Mouse (Mus musculus): ENCODE data around the gene Bin2. TPM values are rescaled to one million over a fixed set of nuclear protein-coding genes. Genes with fewer than 3 reads are reported as not detected.

The Bin2 gene
- polyA plus RNA-seq, 1 experiment from 2014 or later, result 3.2 TPM

DNA sequence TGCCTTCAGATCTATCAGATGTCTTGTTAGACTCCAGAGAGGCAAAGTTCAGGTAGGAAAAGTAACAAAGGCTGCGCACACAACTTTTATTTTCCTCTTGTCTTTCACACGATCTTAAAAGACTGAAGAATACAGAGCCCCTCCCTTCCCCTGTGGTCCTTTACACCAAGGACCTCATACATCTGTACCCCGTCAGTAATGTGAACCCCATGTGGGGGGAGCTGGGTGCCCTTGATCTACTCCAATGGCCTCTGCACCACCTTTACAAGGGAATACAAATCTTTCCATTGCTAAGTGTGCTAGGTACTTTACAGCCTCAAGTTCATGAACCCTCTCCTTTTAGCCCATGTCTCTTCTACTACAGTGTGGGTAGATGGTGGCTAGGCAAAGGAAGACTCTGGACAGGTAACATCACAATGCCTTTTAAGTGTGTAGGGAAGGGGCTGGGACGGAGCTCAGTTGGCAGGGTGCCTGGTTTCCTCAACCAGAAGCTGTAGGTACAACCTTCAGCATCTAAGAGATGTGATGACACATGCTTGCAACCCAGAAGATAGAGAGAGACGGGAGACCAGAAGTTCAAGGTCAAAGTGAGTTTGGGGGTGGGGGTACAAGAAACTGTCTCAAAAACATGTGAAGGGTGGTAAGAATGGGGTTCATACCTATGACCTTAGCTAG is 1.3 kb downstream of the Bin2 start:
- Histone ChIP-seq H3K4me1 (peaks cover 28% of the 10 kb centered on the region), H3K4me3 (no peak overlapping the region), H3K27ac (replicated peaks) (no peak overlapping the region), H3K9me3 (no peaks in the 10 kb centered on the region), H3K4me2 (no peak overlapping the region), H3K9ac (no peak overlapping the region), H3K36me3 (no peaks in the 10 kb centered on the region), H3K27me3 (replicated peaks) (no peaks in the 10 kb centered on the region)
- ATAC-seq (ENCODE audit: extremely low read depth, insufficient number of reproducible peaks, low FRiP score, low TSS enrichment), result no peak
- 66% methylated on average over 5 of the region's 5 CpGs for WGBS

DNA sequence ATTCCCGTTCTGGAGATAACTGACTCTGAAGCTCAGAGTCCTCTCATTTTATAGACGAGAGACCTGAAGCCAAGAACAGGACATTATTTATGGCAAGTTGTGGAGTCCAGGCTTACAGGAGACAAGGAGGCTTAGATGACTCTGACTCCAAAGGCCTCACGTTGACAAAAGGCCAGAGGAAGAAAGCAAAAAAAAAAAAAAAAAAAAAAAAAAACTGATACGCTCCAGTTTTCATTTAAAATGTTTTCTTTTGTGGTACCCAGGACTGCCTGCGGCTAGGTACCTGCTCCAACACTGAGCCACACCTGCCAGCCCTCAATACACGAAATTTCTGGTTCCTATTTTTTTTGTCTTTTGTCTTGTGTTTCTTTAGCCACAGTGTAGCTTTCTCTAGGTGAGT is 1.9 kb downstream of the Bin2 start:
- no peaks in the 10 kb centered on the region for H3K27me3 ChIP-seq (replicated peaks)
- H3K27ac ChIP-seq (replicated peaks), result peak overlapping the region; percentile 75
- H3K9me3 ChIP-seq, result no peaks in the 10 kb centered on the region
- H3K9ac ChIP-seq, result peak overlapping the region; percentile 8; the same call in 1 of the 2 replicates
- H3K4me2 ChIP-seq, result no peak overlapping the region
- no peak for ATAC-seq (ENCODE audit: extremely low read depth, insufficient number of reproducible peaks, low FRiP score, low TSS enrichment)
- peaks cover 28% of the 10 kb centered on the region for H3K4me1 ChIP-seq
- no peak overlapping the region for H3K4me3 ChIP-seq
- 48% methylated on average over 6 of the region's 6 CpGs for WGBS
- no peaks in the 10 kb centered on the region for H3K36me3 ChIP-seq

GRCm38 (mm10) chr15:100666851-100667250 is 2.5 kb downstream of the Bin2 start:
- H3K36me3 ChIP-seq, result no peaks in the 10 kb centered on the region
- no peaks in the 10 kb centered on the region for H3K27me3 ChIP-seq (replicated peaks)
- H3K4me2 ChIP-seq, result peak overlapping the region; percentile 29; the same call in 1 of the 2 replicates
- no peak overlapping the region for H3K4me3 ChIP-seq
- peak overlapping the region; percentile 8; the same call in 1 of the 2 replicates for H3K9ac ChIP-seq
- 18% methylated on average over 12 of the region's 12 CpGs for WGBS
- no peak for ATAC-seq (ENCODE audit: extremely low read depth, insufficient number of reproducible peaks, low FRiP score, low TSS enrichment)
- H3K4me1 ChIP-seq, result peaks cover 28% of the 10 kb centered on the region
- no peaks in the 10 kb centered on the region for H3K9me3 ChIP-seq
- peak overlapping the region; percentile 75 for H3K27ac ChIP-seq (replicated peaks)

- Histone ChIP-seq H3K36me3 (no peaks in the 10 kb centered on the region), H3K4me3 (0 out of 2 replicates have a peak overlapping the region, but pooled peaks have one; percentile 9), H3K9ac (peak overlapping the region; percentile 56; the same call in 1 of the 2 replicates), H3K4me2 (peak overlapping the region; percentile 29), H3K4me1 (peaks cover 28% of the 10 kb centered on the region), H3K9me3 (no peaks in the 10 kb centered on the region), H3K27ac (replicated peaks) (peak overlapping the region; percentile 62), H3K27me3 (replicated peaks) (no peaks in the 10 kb centered on the region)
- ATAC-seq (ENCODE audit: extremely low read depth, insufficient number of reproducible peaks, low FRiP score, low TSS enrichment), result no peak; the same call in 1 of the 2 replicates
- WGBS, result 3% methylated on average over 7 of the region's 7 CpGs
These were observed 3.1 kb downstream of the Bin2 start for GRCm38 (mm10) chr15:100666219-100666696.

DNA sequence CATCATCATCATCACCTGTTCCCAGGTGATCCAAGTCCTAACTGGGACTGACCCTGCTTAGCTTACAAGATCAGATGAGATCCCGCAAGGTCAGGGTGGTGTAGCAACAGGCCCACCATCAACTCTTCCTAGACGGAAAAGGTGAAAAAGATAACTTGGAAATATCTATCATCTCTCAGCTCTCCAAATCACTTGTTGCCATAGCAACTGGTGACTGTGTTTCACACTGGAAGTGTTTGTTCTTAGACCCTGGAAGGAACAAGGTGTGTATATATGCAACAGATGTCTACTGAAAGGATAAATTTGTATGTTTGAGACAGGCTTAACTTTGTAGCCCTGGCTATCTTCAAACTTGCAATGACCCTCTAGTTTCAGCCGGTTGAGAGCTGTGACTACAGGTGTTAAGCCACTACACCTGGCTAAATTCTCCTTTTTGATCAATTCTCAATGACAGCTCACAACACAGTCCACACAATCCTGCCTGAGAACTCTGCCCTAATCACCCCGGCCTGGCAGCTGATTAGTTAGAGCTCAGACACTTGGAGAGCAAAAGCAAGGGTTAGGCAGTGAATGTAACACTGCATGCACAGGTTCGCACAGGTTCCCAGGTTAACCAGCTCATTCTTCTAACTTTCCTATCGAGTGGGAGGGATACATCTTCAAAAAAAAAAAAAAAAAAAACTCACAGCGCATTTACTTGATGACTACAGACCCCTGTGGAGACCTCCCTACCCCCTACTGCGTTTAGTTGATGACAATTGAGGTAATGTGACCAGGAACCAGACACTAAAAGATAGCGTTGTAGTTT is 3.7 kb downstream of the Bin2 start:
- Histone ChIP-seq H3K27me3 (replicated peaks) (no peaks in the 10 kb centered on the region), H3K4me1 (peaks cover 28% of the 10 kb centered on the region), H3K9ac (peak overlapping the region; percentile 56; the same call in 1 of the 2 replicates), H3K27ac (replicated peaks) (peak overlapping the region; percentile 62), H3K36me3 (no peaks in the 10 kb centered on the region), H3K4me3 (no peak overlapping the region), H3K4me2 (peak overlapping the region; percentile 29), H3K9me3 (no peaks in the 10 kb centered on the region)
- 29% methylated on average over 9 of the region's 9 CpGs for WGBS
- no peak for ATAC-seq (ENCODE audit: extremely low read depth, insufficient number of reproducible peaks, low FRiP score, low TSS enrichment)

DNA sequence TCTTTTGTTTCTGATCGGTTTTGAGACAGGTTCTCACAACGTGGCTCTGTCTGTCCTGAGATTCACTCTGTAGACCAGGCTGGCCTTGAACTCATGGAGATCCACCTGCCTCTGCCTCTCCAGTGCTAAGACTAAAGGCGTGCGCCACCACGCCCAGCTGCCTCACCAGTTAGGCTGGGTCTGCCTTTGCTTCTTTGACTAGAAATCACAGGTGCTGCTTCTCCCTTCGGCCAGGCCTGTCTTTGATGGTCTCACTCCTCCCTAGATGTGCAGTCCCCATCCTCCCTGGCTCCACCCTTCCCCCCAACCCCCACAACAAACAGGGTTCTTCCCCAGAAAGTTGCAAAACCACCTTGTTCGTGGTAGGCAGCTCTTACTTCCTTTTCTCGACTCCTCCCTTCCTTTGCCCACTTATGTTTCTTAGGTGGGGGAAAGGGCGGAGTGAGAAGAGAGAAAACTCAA is 4.5 kb downstream of the Bin2 start:
- no peaks in the 10 kb centered on the region for H3K36me3 ChIP-seq
- no peak for ATAC-seq (ENCODE audit: extremely low read depth, insufficient number of reproducible peaks, low FRiP score, low TSS enrichment)
- no peaks in the 10 kb centered on the region for H3K27me3 ChIP-seq (replicated peaks)
- H3K4me3 ChIP-seq, result no peak overlapping the region
- H3K4me2 ChIP-seq, result no peak overlapping the region
- no peak overlapping the region for H3K9ac ChIP-seq
- 68% methylated on average over 9 of the region's 9 CpGs for WGBS
- H3K9me3 ChIP-seq, result no peaks in the 10 kb centered on the region
- peaks cover 28% of the 10 kb centered on the region for H3K4me1 ChIP-seq
- no peak overlapping the region for H3K27ac ChIP-seq (replicated peaks)

DNA sequence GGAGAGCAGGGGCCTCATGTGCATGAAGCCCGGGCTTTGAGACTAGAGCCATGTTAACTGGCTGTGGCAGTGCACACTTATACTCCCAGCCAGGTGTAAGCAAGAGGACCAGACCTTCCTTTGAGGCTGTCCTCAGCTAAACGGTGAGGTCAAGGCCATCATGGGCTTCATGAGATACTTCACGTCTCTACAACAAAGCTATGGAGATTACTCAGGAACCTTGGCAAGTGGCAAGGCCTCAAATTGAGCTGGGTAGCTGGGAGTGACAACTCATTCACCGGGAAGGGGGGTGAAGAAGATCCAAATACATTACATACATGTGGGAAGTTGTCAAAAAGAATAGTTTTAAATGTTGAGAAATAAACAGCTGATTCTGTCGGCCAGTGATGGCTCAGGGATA is 8.5 kb downstream of the Bin2 start:
- no peak overlapping the region for H3K27ac ChIP-seq (replicated peaks)
- no peaks in the 10 kb centered on the region for H3K27me3 ChIP-seq (replicated peaks)
- peaks cover 5% of the 10 kb centered on the region for H3K4me1 ChIP-seq
- H3K36me3 ChIP-seq, result no peaks in the 10 kb centered on the region
- whole genome bisulfite sequencing, result 80% methylated on average over 5 of the region's 5 CpGs
- H3K4me2 ChIP-seq, result no peak overlapping the region
- H3K9ac ChIP-seq, result no peak overlapping the region
- H3K9me3 ChIP-seq, result no peaks in the 10 kb centered on the region
- no peak for ATAC-seq (ENCODE audit: extremely low read depth, insufficient number of reproducible peaks, low FRiP score, low TSS enrichment)
- H3K4me3 ChIP-seq, result no peak overlapping the region

DNA sequence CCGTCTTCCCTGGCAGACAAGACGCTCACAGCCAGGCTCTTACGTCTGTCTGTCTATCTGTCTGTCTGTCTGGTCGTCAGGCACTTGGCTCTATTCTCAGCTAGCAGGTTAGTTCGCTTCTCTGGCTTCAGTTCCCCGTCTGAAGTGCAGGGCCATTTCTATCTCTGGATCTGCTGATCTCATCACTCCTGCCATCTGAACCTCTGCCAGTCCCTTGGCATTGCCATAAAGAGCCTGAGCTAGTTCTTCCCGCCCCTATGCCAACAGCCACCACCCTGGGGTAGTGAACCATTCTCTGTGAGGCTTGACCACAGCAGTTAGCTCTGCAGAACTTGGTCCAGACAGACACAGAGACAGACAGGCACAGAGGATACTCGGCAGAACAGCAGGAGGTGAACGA is 9.0 kb downstream of the Bin2 start:
- no peaks in the 10 kb centered on the region for H3K9me3 ChIP-seq
- H3K4me1 ChIP-seq, result no peaks in the 10 kb centered on the region
- no peak overlapping the region for H3K4me2 ChIP-seq
- H3K4me3 ChIP-seq, result no peak overlapping the region
- no peaks in the 10 kb centered on the region for H3K36me3 ChIP-seq
- no peak overlapping the region for H3K27ac ChIP-seq (replicated peaks)
- H3K9ac ChIP-seq, result no peak overlapping the region
- WGBS, result 70% methylated on average over 9 of the region's 9 CpGs
- ATAC-seq (ENCODE audit: extremely low read depth, insufficient number of reproducible peaks, low FRiP score, low TSS enrichment), result no peak
- H3K27me3 ChIP-seq (replicated peaks), result no peaks in the 10 kb centered on the region

DNA sequence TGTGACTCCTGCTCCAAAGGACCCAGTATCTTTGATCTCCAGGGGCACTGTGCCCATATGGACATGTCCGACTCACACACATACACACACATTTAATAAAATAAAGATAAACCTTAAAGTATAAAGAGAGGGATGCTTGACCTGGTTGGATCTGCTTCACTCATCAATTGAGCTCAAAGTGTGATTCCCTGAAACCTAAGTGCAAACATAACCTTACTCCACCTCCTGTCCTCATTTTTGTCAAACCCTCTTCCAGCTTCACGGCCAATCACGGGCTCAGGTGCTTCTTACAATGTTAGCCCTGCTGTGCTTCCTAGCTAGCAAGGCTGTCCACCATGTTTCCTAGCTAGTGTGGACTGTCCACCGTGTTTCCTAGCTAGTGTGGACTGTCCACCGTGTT is 14.2 kb downstream of the Bin2 start:
- Histone ChIP-seq H3K36me3 (no peaks in the 10 kb centered on the region), H3K27me3 (replicated peaks) (no peaks in the 10 kb centered on the region), H3K4me1 (no peaks in the 10 kb centered on the region), H3K4me2 (no peak overlapping the region), H3K4me3 (no peak overlapping the region), H3K9ac (no peak overlapping the region), H3K27ac (replicated peaks) (no peak overlapping the region), H3K9me3 (no peaks in the 10 kb centered on the region)
- WGBS, result 78% methylated on average over 5 of the region's 5 CpGs
- ATAC-seq (ENCODE audit: extremely low read depth, insufficient number of reproducible peaks, low FRiP score, low TSS enrichment), result no peak

DNA sequence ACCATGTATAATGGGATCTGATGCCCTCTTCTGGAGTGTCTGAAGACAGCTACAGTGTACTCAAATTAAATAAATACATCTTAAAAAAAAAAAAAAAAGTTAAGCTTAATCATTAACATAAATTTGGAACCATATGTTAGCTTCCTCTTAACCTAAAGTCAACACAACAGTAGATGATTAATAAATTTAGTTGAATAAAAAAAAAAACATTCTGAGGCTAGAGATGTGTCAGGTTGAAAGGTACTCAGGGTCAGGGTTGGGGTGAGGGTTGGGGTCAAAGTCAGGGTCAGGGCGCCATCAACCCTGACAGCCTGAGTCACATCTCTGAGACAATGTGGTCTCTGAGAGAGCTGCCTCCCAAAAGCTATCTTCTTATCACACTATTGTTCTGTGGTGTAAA is 15.1 kb downstream of the Bin2 start:
- WGBS, result 65% methylated on average over 1 of the region's 1 CpGs
- no peak for ATAC-seq (ENCODE audit: extremely low read depth, insufficient number of reproducible peaks, low FRiP score, low TSS enrichment)
- Histone ChIP-seq H3K4me2 (no peak overlapping the region), H3K4me3 (no peak overlapping the region), H3K9me3 (no peaks in the 10 kb centered on the region), H3K9ac (no peak overlapping the region), H3K27ac (replicated peaks) (no peak overlapping the region), H3K36me3 (no peaks in the 10 kb centered on the region), H3K27me3 (replicated peaks) (no peaks in the 10 kb centered on the region), H3K4me1 (peaks cover 3% of the 10 kb centered on the region; the same call in 1 of the 2 replicates)

DNA sequence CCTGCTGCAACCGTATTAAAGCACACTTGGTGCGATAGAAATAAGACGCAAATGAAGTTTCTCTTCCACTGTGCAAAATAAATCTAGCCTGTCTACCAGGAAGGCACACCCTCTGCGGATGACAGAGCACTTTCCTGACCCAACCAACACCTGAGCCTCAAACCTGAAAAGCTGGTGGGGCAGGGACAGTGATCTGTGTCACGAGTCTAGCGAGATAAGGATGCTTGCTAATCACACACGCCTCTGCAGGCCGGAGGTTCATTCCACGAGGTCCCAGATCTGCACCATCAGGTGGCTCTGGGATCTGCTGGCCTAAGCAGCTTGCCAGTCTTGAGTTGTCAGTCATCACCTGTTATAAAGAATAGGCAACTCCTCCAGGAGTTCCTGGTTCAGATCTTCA is 17.7 kb downstream of the Bin2 start:
- H3K9ac ChIP-seq, result no peak overlapping the region
- no peaks in the 10 kb centered on the region for H3K36me3 ChIP-seq
- H3K27ac ChIP-seq (replicated peaks), result no peak overlapping the region
- H3K4me3 ChIP-seq, result no peak overlapping the region
- H3K4me1 ChIP-seq, result peaks cover 4% of the 10 kb centered on the region; the same call in 1 of the 2 replicates
- WGBS, result 53% methylated on average over 9 of the region's 9 CpGs
- ATAC-seq (ENCODE audit: extremely low read depth, insufficient number of reproducible peaks, low FRiP score, low TSS enrichment), result no peak
- H3K27me3 ChIP-seq (replicated peaks), result no peaks in the 10 kb centered on the region
- no peak overlapping the region for H3K4me2 ChIP-seq
- H3K9me3 ChIP-seq, result no peaks in the 10 kb centered on the region

All from heart, embryonic 13.5 days (tissue).